Mouse (Mus musculus) central nervous system, embryonic 18 days (tissue): ENCODE measurements around the gene Gm6121. TPM values are rescaled to one million over a fixed set of nuclear protein-coding genes. Genes with fewer than 3 reads are reported as not detected.

Experiments
- polyA plus RNA-seq: library from polyadenylated mRNA; depleted of rRNA; stranded (reverse); fragments of >200 nt; gene quantifications from 2 replicates; pipeline ENCODE4 v1.2.3, GENCODE M21; 2012; rRNA removed

Gm6121 gene
- polyA plus RNA-seq, result not detected in 2 replicates

DNA sequence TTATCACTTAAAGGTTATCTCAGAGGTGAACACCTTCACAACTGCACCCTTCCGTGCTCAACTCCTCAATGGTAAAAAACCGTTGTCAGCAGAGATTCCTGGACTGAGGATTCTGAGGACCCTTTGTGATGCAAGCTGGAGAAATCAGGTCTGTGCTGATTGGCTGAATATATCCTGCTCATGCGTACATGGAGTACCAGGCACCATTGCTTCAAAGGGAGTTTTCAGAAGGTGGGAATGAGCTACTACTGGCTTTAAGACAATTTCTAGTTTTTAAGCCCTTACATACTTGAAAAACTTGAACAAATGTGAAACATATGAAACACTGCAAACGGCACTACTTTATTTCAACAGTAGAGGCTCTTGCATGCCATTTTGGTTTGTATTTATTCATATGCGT, at the start of gene Gm6121:
TSS of gene Gm6121 (minus strand) at position 101 of the 400 bp plus-strand sequence.

Other genes starting within 250 kb of the Gm6121 start
- not detected in 2 replicates for gene Gm14525, start 233.1 kb downstream of the Gm6121 start, polyA plus RNA-seq